Mouse (Mus musculus): Measurements from ENCODE around the gene Gtpbp1. TPM values are rescaled to one million over a fixed set of nuclear protein-coding genes. Genes with fewer than 3 reads are reported as not detected.
A peak's percentile ranks its signal among the peaks of the same experiment; 100 is the strongest.

Gene Gtpbp1
- polyA plus RNA-seq, 1 experiment: 23.6 TPM

- Histone ChIP-seq H3K9me3 (ENCODE audit: control insufficient read depth, low read length) (no peaks in the 10 kb centered on the region), H3K4me1 (ENCODE audit: control insufficient read depth) (peaks cover 34% of the 10 kb centered on the region), H3K27me3 (ENCODE audit: control insufficient read depth) (peaks cover 19% of the 10 kb centered on the region), H3K36me3 (ENCODE audit: control insufficient read depth) (peaks cover 21% of the 10 kb centered on the region), H3K4me3 (replicated peaks) (peak overlapping the region; percentile 88)
- TF ChIP-seq GATA1 (IDR thresholded peaks at IDR 0.05; ENCODE audit: low read length) (no peak), TAL1 (IDR thresholded peaks at IDR 0.05; ENCODE audit: low read length) (no peak)
Measured at GRCm38 (mm10) chr15:79742706-79743023, 52.0 kb downstream of the Gtpbp1 start.

GRCm38 (mm10) chr15:79744001-79744400 lies 53.4 kb downstream of the Gtpbp1 start:
- H3K9me3 ChIP-seq (ENCODE audit: control insufficient read depth, low read length): no peaks in the 10 kb centered on the region
- peaks cover 8% of the 10 kb centered on the region for H3K36me3 ChIP-seq (ENCODE audit: control insufficient read depth)
- peaks cover 19% of the 10 kb centered on the region for H3K27me3 ChIP-seq (ENCODE audit: control insufficient read depth)
- peaks cover 34% of the 10 kb centered on the region for H3K4me1 ChIP-seq (ENCODE audit: control insufficient read depth)
- TF ChIP-seq TAL1 (IDR thresholded peaks at IDR 0.05; ENCODE audit: low read length): no peak
- TF ChIP-seq GATA1 (IDR thresholded peaks at IDR 0.05; ENCODE audit: low read length): no peak
- H3K4me3 ChIP-seq (replicated peaks): no peak overlapping the region

GRCm38 (mm10) chr15:79744742-79745141 lies 54.1 kb downstream of the Gtpbp1 start:
- Histone ChIP-seq H3K36me3 (ENCODE audit: control insufficient read depth) (peaks cover under 1% of the 10 kb centered on the region; the same call in 1 of the 2 replicates), H3K27me3 (ENCODE audit: control insufficient read depth) (peaks cover 19% of the 10 kb centered on the region), H3K4me1 (ENCODE audit: control insufficient read depth) (peaks cover 32% of the 10 kb centered on the region), H3K9me3 (ENCODE audit: control insufficient read depth, low read length) (no peaks in the 10 kb centered on the region), H3K4me3 (replicated peaks) (no peak overlapping the region)
- TF ChIP-seq GATA1 (IDR thresholded peaks at IDR 0.05; ENCODE audit: low read length) (no peak), TAL1 (IDR thresholded peaks at IDR 0.05; ENCODE audit: low read length) (no peak)

GRCm38 (mm10) chr15:79745312-79745711 lies 54.7 kb downstream of the Gtpbp1 start:
- Histone ChIP-seq H3K27me3 (ENCODE audit: control insufficient read depth) (peaks cover 19% of the 10 kb centered on the region), H3K36me3 (ENCODE audit: control insufficient read depth) (no peaks in the 10 kb centered on the region), H3K4me1 (ENCODE audit: control insufficient read depth) (peaks cover 29% of the 10 kb centered on the region), H3K9me3 (ENCODE audit: control insufficient read depth, low read length) (no peaks in the 10 kb centered on the region), H3K4me3 (replicated peaks) (no peak overlapping the region)
- TF ChIP-seq GATA1 (IDR thresholded peaks at IDR 0.05; ENCODE audit: low read length) (no peak), TAL1 (IDR thresholded peaks at IDR 0.05; ENCODE audit: low read length) (no peak)

DNA sequence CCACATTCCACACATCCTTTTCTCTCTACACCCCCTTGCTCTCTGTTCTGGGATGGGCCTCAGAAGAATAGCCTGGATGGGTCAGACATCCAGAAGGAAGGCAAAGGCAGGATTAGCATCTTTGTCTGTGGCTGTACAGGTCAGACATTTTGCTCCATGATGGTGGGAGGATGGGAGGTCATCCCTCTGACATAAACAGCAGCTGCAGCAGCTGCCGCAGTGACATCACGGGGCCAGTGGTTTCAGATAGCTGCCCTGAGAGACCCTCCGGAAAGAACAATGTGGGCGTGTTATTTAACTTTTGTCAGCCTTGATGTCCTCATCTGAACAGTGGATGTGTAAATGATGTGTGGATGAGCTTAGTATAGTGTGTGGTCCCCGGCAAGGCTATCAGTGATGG lies 55.2 kb downstream of the Gtpbp1 start:
- Histone ChIP-seq H3K4me1 (ENCODE audit: control insufficient read depth) (peaks cover 24% of the 10 kb centered on the region), H3K27me3 (ENCODE audit: control insufficient read depth) (peaks cover 14% of the 10 kb centered on the region), H3K4me3 (replicated peaks) (no peak overlapping the region), H3K9me3 (ENCODE audit: control insufficient read depth, low read length) (no peaks in the 10 kb centered on the region), H3K36me3 (ENCODE audit: control insufficient read depth) (no peaks in the 10 kb centered on the region)
- TF ChIP-seq TAL1 (IDR thresholded peaks at IDR 0.05; ENCODE audit: low read length) (no peak), GATA1 (IDR thresholded peaks at IDR 0.05; ENCODE audit: low read length) (no peak)

DNA sequence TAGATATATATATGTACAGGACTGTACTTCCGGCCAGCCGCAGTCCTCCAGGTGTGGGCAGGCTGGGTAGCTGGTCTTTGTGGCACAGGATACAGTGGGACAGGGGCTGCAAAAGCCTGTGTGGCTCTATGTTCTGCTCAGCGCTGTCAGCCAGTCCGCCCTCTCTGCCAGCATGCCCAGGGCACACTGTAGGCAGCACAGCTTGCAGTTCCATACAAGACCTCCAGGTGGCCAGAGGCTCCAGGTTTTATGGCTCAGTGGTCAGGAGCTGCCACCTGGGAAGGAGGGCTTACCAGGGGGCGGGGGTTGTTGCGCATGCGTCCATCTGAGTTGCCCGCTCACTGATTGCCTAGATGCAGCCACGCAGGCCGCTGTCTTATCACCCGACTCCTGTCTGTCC lies 57.4 kb downstream of the Gtpbp1 start:
- Histone ChIP-seq H3K9me3 (ENCODE audit: control insufficient read depth, low read length) (no peaks in the 10 kb centered on the region), H3K4me1 (ENCODE audit: control insufficient read depth) (peaks cover 6% of the 10 kb centered on the region), H3K4me3 (replicated peaks) (no peak overlapping the region), H3K36me3 (ENCODE audit: control insufficient read depth) (no peaks in the 10 kb centered on the region), H3K27me3 (ENCODE audit: control insufficient read depth) (peaks cover 8% of the 10 kb centered on the region)
- TF ChIP-seq GATA1 (IDR thresholded peaks at IDR 0.05; ENCODE audit: low read length) (no peak), TAL1 (IDR thresholded peaks at IDR 0.05; ENCODE audit: low read length) (no peak)

DNA sequence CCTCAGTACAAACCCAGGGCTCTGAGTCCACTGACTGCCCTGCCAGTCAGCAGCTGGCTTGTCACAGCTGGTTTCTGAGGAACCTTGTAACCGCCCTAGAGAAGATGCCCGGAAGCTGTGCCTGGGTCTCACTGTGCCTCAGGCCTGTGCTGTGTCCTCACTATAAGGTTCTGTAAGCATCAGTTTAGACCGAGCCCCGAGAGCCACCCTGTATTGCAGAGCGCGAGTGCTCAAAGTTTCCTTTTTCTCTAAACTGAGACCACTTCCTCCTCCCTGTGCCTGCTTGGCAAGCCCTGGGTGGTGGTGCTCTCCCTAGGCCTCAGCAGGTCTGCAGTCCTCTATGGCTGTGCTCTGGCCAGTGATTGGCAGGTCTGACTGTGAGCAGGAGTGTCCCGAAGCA lies 58.5 kb downstream of the Gtpbp1 start:
- Histone ChIP-seq H3K27me3 (ENCODE audit: control insufficient read depth) (peaks cover 8% of the 10 kb centered on the region), H3K9me3 (ENCODE audit: control insufficient read depth, low read length) (no peaks in the 10 kb centered on the region), H3K36me3 (ENCODE audit: control insufficient read depth) (no peaks in the 10 kb centered on the region), H3K4me3 (replicated peaks) (no peak overlapping the region), H3K4me1 (ENCODE audit: control insufficient read depth) (peaks cover 3% of the 10 kb centered on the region)
- TF ChIP-seq GATA1 (IDR thresholded peaks at IDR 0.05; ENCODE audit: low read length) (no peak), TAL1 (IDR thresholded peaks at IDR 0.05; ENCODE audit: low read length) (no peak)

DNA sequence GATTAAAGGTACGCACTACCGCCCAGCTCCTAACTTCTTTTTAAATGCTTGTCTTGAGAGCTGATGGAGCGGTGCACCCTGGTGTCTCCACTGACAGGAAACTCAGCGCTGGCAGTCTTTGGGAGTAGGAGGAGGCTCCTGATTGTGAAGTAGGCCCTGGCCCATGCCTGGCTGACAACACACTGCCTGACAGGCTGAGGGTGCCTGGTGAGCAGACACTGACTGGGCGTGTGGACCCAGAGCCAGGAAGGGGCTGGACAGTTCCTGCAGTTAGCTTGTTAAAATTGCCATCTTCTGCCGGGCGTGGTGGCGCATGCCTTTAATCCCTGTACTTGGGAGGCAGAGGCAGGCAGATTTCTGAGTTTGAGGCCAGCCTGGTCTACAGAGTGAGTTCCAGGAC lies 59.6 kb downstream of the Gtpbp1 start:
- H3K27me3 ChIP-seq (ENCODE audit: control insufficient read depth): peaks cover 3% of the 10 kb centered on the region; the same call in 1 of the 2 replicates
- no peak overlapping the region for H3K4me3 ChIP-seq (replicated peaks)
- H3K4me1 ChIP-seq (ENCODE audit: control insufficient read depth): no peaks in the 10 kb centered on the region
- H3K36me3 ChIP-seq (ENCODE audit: control insufficient read depth): no peaks in the 10 kb centered on the region
- TF ChIP-seq TAL1 (IDR thresholded peaks at IDR 0.05; ENCODE audit: low read length): no peak
- no peak for TF ChIP-seq GATA1 (IDR thresholded peaks at IDR 0.05; ENCODE audit: low read length)
- H3K9me3 ChIP-seq (ENCODE audit: control insufficient read depth, low read length): no peaks in the 10 kb centered on the region

GRCm38 (mm10) chr15:79751772-79752171 lies 61.1 kb downstream of the Gtpbp1 start:
- H3K4me3 ChIP-seq (replicated peaks): no peak overlapping the region
- H3K36me3 ChIP-seq (ENCODE audit: control insufficient read depth): no peaks in the 10 kb centered on the region
- H3K27me3 ChIP-seq (ENCODE audit: control insufficient read depth): no peaks in the 10 kb centered on the region
- H3K4me1 ChIP-seq (ENCODE audit: control insufficient read depth): no peaks in the 10 kb centered on the region
- TF ChIP-seq GATA1 (IDR thresholded peaks at IDR 0.05; ENCODE audit: low read length) (no peak), TAL1 (IDR thresholded peaks at IDR 0.05; ENCODE audit: low read length) (no peak)
- no peaks in the 10 kb centered on the region for H3K9me3 ChIP-seq (ENCODE audit: control insufficient read depth, low read length)

GRCm38 (mm10) chr15:79752742-79753419 lies 62.2 kb downstream of the Gtpbp1 start:
- Histone ChIP-seq H3K4me1 (ENCODE audit: control insufficient read depth) (no peaks in the 10 kb centered on the region), H3K4me3 (replicated peaks) (no peak overlapping the region), H3K36me3 (ENCODE audit: control insufficient read depth) (no peaks in the 10 kb centered on the region), H3K27me3 (ENCODE audit: control insufficient read depth) (no peaks in the 10 kb centered on the region), H3K9me3 (ENCODE audit: control insufficient read depth, low read length) (no peaks in the 10 kb centered on the region)
- no peak for TF ChIP-seq TAL1 (IDR thresholded peaks at IDR 0.05; ENCODE audit: low read length)
- no peak for TF ChIP-seq GATA1 (IDR thresholded peaks at IDR 0.05; ENCODE audit: low read length)

Measured in erythroblast, embryonic 14.5 days (primary cell).